Mouse (Mus musculus): Measurements from ENCODE around the gene Cyp4v3. TPM values are rescaled to one million over a fixed set of nuclear protein-coding genes. Genes with fewer than 3 reads are reported as not detected.

Cyp4v3 gene
- polyA plus RNA-seq, 1 experiment from 2014 or later, result 1.2 TPM

DNA sequence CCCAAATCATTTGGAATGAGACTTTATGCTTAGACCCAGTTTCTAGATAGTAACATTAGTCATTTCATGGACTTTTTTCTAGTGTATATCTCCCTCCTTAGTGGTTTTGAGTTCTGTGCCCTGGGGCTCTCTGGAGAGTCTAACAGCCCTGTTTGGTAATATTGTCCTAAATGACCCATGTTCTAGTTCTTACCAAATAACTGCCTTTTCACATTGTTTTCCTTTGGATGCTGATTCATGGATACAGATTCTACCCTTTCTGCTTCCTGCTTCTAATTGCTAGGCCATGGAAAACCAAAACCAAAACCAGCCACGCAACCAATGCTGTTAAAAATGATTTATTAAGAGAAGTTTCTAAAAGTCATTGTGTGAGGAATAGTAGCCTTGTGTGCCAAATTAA is 27.5 kb downstream of the Cyp4v3 start:
- Histone ChIP-seq H3K36me3 (no peaks in the 10 kb centered on the region), H3K27ac (no peak overlapping the region), H3K4me3 (no peak overlapping the region), H3K4me2 (no peak overlapping the region), H3K4me1 (0 out of 2 replicates have a peak, but pooled peaks cover 2% of the 10 kb centered on the region), H3K27me3 (no peaks in the 10 kb centered on the region), H3K9ac (no peak overlapping the region), H3K9me3 (no peaks in the 10 kb centered on the region)
- WGBS, result 60% methylated on average over 1 of the region's 1 CpGs
- ATAC-seq (ENCODE audit: insufficient number of reproducible peaks, low FRiP score, low TSS enrichment, low read depth), result no peak

DNA sequence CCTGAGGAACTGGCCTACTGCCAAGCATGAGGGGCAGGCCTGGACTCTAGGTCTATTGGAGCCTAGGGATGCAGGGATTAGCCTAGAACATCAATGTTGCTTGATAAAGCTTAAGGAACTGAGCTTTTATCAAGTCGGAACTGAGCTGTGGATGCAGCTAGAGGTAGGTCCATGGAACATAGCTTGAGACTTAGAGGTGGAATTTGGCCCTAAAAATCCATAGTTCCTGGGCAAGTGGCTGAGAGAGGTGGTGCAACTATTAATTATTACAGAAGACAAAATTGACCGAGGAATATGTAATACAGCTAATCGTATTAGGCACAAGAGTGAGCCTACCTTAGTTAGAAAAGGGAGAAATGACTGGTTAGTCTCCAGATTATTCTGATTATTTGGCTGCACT is 28.7 kb downstream of the Cyp4v3 start:
- 91% methylated on average over 3 of the region's 3 CpGs for WGBS
- no peaks in the 10 kb centered on the region for H3K36me3 ChIP-seq
- no peaks in the 10 kb centered on the region for H3K9me3 ChIP-seq
- H3K27ac ChIP-seq, result no peak overlapping the region
- ATAC-seq (ENCODE audit: insufficient number of reproducible peaks, low FRiP score, low TSS enrichment, low read depth), result no peak
- H3K27me3 ChIP-seq, result no peaks in the 10 kb centered on the region
- no peak overlapping the region for H3K4me3 ChIP-seq
- 0 out of 2 replicates have a peak, but pooled peaks cover 2% of the 10 kb centered on the region for H3K4me1 ChIP-seq
- no peak overlapping the region for H3K9ac ChIP-seq
- H3K4me2 ChIP-seq, result no peak overlapping the region

DNA sequence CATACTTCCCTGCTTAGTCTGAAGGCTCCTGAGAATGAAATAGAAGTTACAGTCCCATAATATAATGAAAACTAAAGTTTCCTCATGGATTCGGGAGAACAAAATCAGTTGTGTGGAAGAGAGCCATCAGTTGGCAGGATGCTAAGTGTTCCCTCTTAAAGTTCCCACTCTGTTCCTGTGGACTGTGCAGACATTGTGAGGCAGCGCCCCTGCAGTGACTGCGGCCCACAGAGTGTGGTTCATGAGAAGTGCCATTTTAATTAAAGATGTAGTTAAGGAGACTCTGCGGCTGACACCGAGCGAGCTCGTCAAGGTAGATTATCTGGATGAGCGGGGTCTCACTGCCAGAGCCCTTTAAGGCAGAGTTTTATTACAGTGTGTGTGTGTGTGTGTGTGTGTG is 30.6 kb downstream of the Cyp4v3 start:
- Histone ChIP-seq H3K27ac (no peak overlapping the region), H3K4me3 (no peak overlapping the region), H3K9ac (no peak overlapping the region), H3K27me3 (no peaks in the 10 kb centered on the region), H3K36me3 (no peaks in the 10 kb centered on the region), H3K4me2 (no peak overlapping the region), H3K9me3 (no peaks in the 10 kb centered on the region), H3K4me1 (0 out of 2 replicates have a peak, but pooled peaks cover 2% of the 10 kb centered on the region)
- no peak for ATAC-seq (ENCODE audit: insufficient number of reproducible peaks, low FRiP score, low TSS enrichment, low read depth)
- WGBS, result 35% methylated on average over 8 of the region's 8 CpGs

DNA sequence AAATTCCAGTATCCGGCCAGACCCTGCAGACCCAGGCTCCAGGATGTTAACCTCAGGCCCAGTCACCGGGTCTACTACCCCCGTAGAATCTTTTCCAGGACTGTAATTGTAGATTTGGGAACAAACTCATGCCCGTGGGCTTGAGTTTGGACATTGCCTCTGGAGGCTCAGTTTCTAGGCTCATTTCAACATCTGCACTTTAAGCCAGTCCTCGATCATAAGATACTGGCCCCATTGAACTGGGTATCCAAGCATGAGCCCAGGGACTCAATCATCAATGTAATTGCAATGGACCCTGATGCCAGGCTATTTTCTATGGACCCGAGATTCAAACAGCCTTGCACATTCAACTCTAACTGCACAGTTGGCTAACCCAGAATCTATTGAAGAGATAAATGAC is 37.7 kb downstream of the Cyp4v3 start:
- H3K9ac ChIP-seq, result no peak overlapping the region
- H3K36me3 ChIP-seq, result no peaks in the 10 kb centered on the region
- H3K4me1 ChIP-seq, result no peaks in the 10 kb centered on the region
- H3K27me3 ChIP-seq, result no peaks in the 10 kb centered on the region
- H3K9me3 ChIP-seq, result no peaks in the 10 kb centered on the region
- no peak for ATAC-seq (ENCODE audit: insufficient number of reproducible peaks, low FRiP score, low TSS enrichment, low read depth)
- no peak overlapping the region for H3K4me3 ChIP-seq
- H3K27ac ChIP-seq, result no peak overlapping the region
- WGBS, result 87% methylated on average over 6 of the region's 6 CpGs
- no peak overlapping the region for H3K4me2 ChIP-seq

DNA sequence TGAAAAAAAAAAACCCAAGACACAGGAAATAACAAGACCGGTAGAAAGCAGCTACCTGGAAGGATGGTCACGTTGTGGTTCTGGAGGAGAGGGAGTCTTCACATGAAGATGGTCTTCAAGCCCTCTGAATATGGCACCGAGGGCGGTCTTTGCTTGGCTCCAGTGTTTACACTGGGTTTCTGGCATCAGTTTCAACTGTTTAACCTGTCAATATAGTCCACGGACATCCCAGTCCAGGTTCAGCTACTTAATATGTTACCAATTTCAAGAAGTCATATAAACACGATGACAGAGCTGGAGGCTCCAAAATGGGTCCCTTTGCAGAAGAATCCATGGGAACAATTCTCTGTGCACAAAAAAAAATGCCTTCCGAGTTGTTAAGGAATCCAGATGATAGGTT is 38.3 kb downstream of the Cyp4v3 start, which contains the start of gene Klkb1:
Klkb1 (minus strand) TSS at position 173 of the 400 bp plus-strand sequence.
- no peak within 1 kb of the TSS for H3K27ac ChIP-seq
- H3K36me3 ChIP-seq, result no peaks in the 10 kb centered on the region
- no peak within 1 kb of the TSS for H3K4me3 ChIP-seq
- ATAC-seq (ENCODE audit: insufficient number of reproducible peaks, low FRiP score, low TSS enrichment, low read depth), result no peak
- no peaks in the 10 kb centered on the region for H3K27me3 ChIP-seq
- no peaks in the 10 kb centered on the region for H3K4me1 ChIP-seq
- 89% methylated on average over 7 of the region's 7 CpGs for WGBS
- H3K9me3 ChIP-seq, result no peaks in the 10 kb centered on the region
- H3K4me2 ChIP-seq, result no peak within 1 kb of the TSS
- no peak within 1 kb of the TSS for H3K9ac ChIP-seq

DNA sequence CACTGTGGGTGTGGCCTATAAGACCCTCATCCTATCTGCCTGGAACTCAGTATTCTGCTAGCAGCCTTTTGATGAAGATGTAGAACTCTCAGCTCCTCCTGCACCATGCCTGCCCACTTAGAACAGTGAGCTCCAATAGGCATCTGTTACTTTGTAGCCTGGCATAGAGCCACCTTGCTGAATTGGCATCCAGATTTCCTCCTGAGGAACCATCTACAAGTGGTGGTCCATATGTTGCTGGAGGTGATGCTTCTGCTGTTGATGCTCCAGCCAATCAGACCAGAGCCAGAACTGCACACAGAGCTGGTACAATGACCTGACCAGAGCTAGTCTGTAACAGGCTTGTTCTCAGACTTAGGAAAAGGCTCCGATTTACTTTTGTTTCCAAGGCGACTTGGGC is 41.2 kb downstream of the Cyp4v3 start:
- Histone ChIP-seq H3K36me3 (no peaks in the 10 kb centered on the region), H3K4me1 (no peaks in the 10 kb centered on the region), H3K4me3 (no peak overlapping the region), H3K27ac (no peak overlapping the region), H3K27me3 (no peaks in the 10 kb centered on the region), H3K4me2 (no peak overlapping the region), H3K9ac (no peak overlapping the region), H3K9me3 (no peaks in the 10 kb centered on the region)
- no peak for ATAC-seq (ENCODE audit: insufficient number of reproducible peaks, low FRiP score, low TSS enrichment, low read depth)
- WGBS, result 81% methylated on average over 2 of the region's 2 CpGs

DNA sequence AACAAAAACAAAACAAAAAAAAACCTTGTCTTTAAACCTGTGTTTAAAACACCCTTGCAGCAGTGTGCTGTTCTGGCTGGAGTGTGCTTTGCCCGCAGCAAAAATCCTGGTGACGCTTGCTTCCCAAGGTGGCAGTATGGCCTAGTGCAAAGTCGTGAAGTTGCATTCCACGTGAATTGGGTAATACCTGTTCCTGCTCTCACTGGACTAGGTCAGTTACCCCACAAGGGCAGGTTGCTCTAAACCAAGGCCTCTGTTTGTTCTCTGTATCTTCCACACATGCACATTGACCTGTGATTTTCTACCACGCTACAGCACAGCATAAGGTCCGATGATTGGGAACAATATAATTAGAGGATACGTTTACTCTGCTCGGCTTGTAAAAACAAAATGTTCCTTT is 51.4 kb downstream of the Cyp4v3 start:
- Histone ChIP-seq H3K4me1 (no peaks in the 10 kb centered on the region), H3K36me3 (no peaks in the 10 kb centered on the region), H3K27ac (no peak overlapping the region), H3K9ac (no peak overlapping the region), H3K4me2 (no peak overlapping the region), H3K4me3 (no peak overlapping the region), H3K27me3 (no peaks in the 10 kb centered on the region), H3K9me3 (no peaks in the 10 kb centered on the region)
- 63% methylated on average over 8 of the region's 8 CpGs for WGBS
- ATAC-seq (ENCODE audit: insufficient number of reproducible peaks, low FRiP score, low TSS enrichment, low read depth), result no peak

DNA sequence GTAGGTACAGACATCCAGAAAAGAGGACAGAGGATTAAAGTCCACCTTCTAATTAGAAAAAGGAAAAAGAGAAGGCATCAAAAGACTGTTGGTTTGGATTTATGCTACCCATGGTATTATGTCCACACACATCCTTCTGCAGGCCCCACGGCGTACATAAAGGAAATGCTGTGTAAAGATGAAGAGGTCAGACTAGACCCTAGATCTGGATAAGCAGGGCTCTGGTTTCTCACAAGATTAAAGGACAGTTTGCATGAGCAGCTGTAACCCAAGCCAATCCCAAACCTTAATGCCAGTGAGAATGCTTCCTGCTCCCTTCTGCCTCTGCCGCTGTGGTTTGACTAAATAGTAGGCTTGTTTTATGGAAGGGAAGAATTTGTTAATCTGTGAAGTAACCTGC is 55.6 kb downstream of the Cyp4v3 start:
- no peaks in the 10 kb centered on the region for H3K27me3 ChIP-seq
- H3K4me3 ChIP-seq, result no peak overlapping the region
- H3K4me1 ChIP-seq, result no peaks in the 10 kb centered on the region
- no peak overlapping the region for H3K9ac ChIP-seq
- ATAC-seq (ENCODE audit: insufficient number of reproducible peaks, low FRiP score, low TSS enrichment, low read depth), result no peak
- whole genome bisulfite sequencing, result 65% methylated on average over 3 of the region's 3 CpGs
- H3K36me3 ChIP-seq, result no peaks in the 10 kb centered on the region
- no peak overlapping the region for H3K4me2 ChIP-seq
- H3K27ac ChIP-seq, result no peak overlapping the region
- no peaks in the 10 kb centered on the region for H3K9me3 ChIP-seq

DNA sequence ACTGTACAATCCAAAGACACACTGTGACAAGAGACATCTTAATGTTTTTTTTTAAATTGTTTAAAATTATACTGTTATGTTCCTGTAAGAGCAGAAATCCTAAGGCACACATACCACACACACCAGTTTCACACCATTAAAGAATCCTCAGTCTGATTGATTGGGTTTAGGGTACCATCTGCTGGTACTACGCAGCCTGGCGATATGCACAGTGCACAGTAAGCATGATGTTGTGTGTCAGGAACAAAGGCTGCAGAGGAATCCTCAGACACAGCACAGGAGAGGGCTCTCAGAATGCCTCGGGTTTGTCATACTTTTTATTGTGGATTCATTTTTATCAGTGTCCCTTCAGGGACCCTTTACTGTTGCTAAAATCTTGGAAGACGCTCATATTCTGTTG is 58.7 kb downstream of the Cyp4v3 start:
- H3K27me3 ChIP-seq, result no peaks in the 10 kb centered on the region
- no peak for ATAC-seq (ENCODE audit: insufficient number of reproducible peaks, low FRiP score, low TSS enrichment, low read depth)
- H3K27ac ChIP-seq, result no peak overlapping the region
- H3K4me2 ChIP-seq, result no peak overlapping the region
- WGBS, result 72% methylated on average over 4 of the region's 4 CpGs
- H3K4me3 ChIP-seq, result no peak overlapping the region
- H3K36me3 ChIP-seq, result no peaks in the 10 kb centered on the region
- no peaks in the 10 kb centered on the region for H3K9me3 ChIP-seq
- no peaks in the 10 kb centered on the region for H3K4me1 ChIP-seq
- H3K9ac ChIP-seq, result no peak overlapping the region

DNA sequence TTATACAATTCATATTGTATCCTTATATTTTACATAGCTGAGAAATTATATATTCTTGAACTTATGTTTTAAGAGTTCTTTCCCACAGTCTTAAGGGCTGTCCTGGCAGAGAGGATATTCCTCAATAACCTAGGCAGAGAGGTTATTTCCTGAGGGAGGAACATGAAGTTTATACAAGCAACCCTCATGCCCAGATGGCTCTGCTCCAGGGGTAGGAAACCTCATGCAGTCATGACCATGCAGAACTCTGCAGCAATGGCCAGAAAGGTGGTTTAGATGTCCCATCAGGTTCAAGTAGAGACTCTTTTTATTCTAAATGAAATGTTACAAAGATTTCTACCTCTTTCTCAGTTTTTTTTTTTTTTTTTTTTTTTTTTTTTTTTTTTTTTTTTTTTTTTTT is 64.0 kb downstream of the Cyp4v3 start:
- Histone ChIP-seq H3K4me2 (no peak overlapping the region), H3K4me1 (peaks cover 3% of the 10 kb centered on the region; the same call in 1 of the 2 replicates), H3K27me3 (no peaks in the 10 kb centered on the region), H3K9me3 (0 out of 2 replicates have a peak, but pooled peaks cover 2% of the 10 kb centered on the region), H3K4me3 (no peak overlapping the region), H3K27ac (no peak overlapping the region), H3K9ac (no peak overlapping the region), H3K36me3 (no peaks in the 10 kb centered on the region)
- ATAC-seq (ENCODE audit: insufficient number of reproducible peaks, low FRiP score, low TSS enrichment, low read depth), result no peak

DNA sequence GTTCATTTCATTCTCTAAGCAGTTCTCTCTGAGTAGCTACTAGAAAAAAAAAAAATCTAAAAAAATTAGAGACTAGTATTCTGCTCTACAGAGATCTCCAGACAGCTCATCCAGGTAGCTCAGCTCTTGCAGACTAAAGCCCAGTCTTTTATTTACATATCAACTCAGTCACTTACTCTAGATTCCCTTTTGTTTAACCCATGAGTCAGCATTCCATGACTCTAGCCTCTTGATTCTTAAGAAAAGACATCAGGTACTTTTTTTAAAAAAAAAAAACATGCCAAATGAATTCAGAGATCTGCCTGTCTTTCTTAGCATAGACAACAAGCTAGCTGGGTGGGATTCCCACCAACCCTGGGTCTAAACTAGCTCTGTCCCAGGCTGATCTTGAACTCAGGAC is 64.5 kb downstream of the Cyp4v3 start:
- no peak overlapping the region for H3K27ac ChIP-seq
- no peaks in the 10 kb centered on the region for H3K27me3 ChIP-seq
- H3K4me1 ChIP-seq, result peaks cover 3% of the 10 kb centered on the region; the same call in 1 of the 2 replicates
- H3K9ac ChIP-seq, result no peak overlapping the region
- H3K4me2 ChIP-seq, result no peak overlapping the region
- H3K4me3 ChIP-seq, result no peak overlapping the region
- no peaks in the 10 kb centered on the region for H3K36me3 ChIP-seq
- 0 out of 2 replicates have a peak, but pooled peaks cover 2% of the 10 kb centered on the region for H3K9me3 ChIP-seq
- ATAC-seq (ENCODE audit: insufficient number of reproducible peaks, low FRiP score, low TSS enrichment, low read depth), result no peak

DNA sequence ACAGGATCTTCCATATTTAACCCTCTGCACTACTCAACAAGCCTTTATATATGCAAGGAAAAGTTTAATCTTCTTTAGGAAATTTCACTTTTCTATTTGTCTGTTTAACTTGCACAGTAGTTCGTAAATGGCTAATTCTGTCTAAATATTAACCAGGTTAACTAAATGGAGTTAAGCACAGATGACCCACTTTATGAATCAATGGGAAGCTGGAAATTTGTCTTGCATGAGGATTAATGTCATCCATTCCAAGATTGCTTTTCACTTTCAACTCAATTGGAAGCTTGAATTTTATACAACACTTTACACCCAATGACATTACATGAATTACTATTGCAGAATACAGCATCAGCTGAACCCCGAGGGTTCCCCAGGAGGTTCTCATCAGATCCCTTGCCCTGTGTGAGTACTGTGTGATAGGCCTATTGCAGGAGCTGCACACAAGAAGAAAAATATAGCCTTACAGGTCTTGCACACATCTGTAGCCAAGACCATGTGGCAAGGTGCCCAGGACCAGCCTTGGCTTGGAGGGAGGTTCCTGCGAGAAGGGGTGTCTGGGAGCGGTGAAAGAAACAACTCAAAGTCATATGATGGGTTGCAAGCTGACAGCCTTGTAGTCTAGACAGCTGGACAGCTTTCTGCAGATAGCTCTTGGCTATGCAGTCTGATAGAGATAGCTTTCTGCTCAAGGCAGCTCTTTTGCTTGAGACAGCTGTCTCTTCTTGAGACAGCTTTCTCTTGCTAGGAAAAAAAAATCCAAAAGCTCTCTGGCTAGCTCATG is 65.2 kb downstream of the Cyp4v3 start:
- Histone ChIP-seq H3K27ac (no peak overlapping the region), H3K4me1 (peaks cover 3% of the 10 kb centered on the region; the same call in 1 of the 2 replicates), H3K36me3 (no peaks in the 10 kb centered on the region), H3K27me3 (no peaks in the 10 kb centered on the region), H3K4me2 (no peak overlapping the region), H3K9ac (no peak overlapping the region), H3K4me3 (no peak overlapping the region), H3K9me3 (0 out of 2 replicates have a peak, but pooled peaks cover 2% of the 10 kb centered on the region)
- 61% methylated on average over 4 of the region's 4 CpGs for WGBS
- ATAC-seq (ENCODE audit: insufficient number of reproducible peaks, low FRiP score, low TSS enrichment, low read depth), result no peak

All from limb, embryonic 15.5 days (tissue).